Mouse (Mus musculus) liver, embryonic 14.5 days (tissue): Measurements from ENCODE around the gene Adra2b.

Source experiments
- CTCF ChIP-seq: IDR thresholded peaks from 2 replicates; pipeline ENCODE4 v1.5.1; 2016; ENCODE audit warnings: antibody characterized with exemption, low read depth, control low read depth
- EP300 ChIP-seq: IDR thresholded peaks from 2 replicates; pipeline ENCODE4 v1.6.1; 2016; ENCODE audit warnings: antibody characterized with exemption, low read depth

DNA sequence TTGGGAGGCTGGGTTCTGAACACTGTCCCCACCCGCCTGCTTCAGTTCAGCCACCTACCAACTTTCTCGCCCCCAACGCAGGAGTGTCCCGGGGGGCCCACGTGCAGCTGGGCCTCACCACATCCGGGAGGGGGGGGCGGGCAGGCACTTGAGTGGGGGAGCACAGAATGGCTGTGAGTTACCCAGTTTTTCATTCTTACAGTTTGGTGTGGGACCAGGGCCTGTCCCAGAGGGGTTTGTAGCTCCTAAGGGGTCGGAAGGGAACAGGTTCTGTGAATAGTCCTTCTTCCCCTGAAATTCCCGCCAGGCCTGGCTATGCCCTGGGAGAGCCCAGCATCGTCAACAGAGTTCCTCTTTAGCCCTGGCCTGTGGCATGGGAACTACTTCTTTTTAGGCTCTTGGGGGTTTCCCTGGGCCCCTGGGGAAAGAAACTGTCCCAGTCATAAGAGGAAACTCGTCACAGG, 27.9 kb upstream of the Adra2b start:
- TF ChIP-seq CTCF (no peak), EP300 (no peak)
